Mouse (Mus musculus) heart, adult 11 months (tissue): ENCODE results near the gene Itpk1.
A peak's percentile ranks its signal among the peaks of the same experiment; 100 is the strongest.

Experiments used
- DNase-seq: peaks from one replicate; pipeline ENCODE4 v3.0.0; 2022

The Itpk1 gene

DNA sequence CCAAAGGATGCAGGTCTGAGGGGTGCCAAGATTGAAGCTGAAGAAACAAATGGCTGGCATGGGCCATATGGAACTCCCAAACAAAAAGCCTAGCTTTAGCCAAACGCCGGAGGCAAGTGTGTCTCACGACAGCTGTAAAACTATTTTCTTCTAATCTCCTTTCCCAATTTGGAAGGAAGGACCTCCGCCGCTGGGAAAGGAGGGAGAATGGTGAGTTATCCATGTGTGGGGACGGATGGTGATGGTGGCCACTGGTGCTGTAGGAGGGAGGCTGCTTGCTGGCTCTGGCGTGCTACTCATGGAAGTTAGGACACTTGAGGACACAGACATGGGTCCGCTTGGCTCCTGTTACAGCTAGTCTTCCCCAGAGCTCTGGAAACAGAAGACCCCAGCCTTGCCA is 164.5 kb downstream of the Itpk1 start:
- DNase-seq: no peak

DNA sequence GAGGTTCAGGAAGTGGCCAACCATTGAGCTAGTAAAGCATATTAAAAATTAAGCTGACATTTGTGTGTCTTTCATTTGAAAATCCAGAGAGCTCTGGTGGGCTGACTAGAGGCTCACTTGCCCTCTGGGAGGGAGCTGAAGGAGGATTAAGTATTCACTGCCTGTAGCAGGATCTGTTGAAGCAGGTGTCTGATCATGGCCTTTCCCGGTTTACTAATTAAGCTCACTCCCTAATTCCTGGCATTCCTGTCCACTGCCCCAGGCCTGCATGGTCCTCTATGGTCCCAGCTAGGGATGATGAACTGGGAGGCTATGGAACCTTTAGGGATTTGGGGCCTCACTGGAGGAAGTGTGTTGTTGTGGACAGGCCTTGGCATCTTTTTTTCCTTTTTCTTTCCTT is 168.9 kb downstream of the Itpk1 start:
- DNase-seq: no peak

DNA sequence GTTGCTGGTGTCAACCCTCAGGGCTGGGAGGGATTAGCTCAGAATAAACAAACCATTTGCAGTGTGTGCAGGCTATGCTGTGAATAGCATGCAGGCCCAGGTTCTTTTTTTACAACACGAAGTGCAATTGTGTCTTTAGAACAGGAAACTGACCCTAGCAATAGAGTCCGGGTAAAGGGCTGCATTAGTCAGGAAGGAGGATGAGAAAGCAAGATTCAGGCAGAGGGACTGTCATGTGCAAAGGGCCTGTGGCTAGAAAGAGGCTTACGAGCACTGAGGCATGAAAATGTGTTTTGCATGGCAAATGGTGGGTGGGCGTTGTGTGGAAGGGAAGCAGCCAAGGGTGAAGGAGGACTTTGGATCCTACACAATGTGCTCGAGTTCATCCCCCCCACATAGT is 176.7 kb downstream of the Itpk1 start:
- DNase-seq: no peak

DNA sequence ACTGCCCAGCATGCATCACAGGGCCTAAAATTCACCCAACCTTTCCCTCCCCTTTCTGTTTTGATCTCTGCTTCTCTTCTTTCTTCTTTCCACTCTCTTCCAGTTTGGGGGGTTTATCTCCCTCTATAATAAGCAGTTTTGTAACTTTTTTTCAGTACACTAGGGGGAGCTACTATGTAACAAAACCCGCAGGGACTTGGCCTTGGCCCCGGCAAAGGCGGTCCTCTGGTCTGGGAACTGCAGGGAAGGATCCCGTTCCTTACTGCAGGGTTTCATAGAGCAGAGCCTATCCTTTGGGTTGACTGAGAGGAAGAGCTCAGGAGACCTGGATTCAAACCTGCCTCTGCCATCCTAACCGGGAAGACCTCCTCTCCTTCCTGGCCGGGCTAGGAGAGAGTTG is 180.0 kb downstream of the Itpk1 start:
- DNase-seq: no peak

DNA sequence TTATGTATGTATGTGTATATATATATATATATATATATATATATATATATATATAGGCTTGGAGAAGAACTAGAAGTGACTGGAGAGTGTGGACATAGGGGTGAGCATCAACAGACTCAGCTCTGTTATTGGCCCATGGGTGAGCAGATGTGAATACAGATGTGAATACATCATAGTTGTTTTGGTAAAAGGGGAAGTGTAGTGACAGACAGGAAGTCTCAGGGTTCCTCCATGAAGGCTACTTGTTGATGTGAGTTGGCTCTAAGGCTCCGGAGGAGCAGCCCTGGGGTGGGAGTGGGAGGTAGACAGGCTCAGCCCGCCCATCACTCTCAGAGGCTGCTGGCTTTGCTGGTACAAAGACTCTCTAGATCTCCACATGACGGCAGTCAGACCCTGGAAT is 180.5 kb downstream of the Itpk1 start:
- peak; percentile 89 for DNase-seq

DNA sequence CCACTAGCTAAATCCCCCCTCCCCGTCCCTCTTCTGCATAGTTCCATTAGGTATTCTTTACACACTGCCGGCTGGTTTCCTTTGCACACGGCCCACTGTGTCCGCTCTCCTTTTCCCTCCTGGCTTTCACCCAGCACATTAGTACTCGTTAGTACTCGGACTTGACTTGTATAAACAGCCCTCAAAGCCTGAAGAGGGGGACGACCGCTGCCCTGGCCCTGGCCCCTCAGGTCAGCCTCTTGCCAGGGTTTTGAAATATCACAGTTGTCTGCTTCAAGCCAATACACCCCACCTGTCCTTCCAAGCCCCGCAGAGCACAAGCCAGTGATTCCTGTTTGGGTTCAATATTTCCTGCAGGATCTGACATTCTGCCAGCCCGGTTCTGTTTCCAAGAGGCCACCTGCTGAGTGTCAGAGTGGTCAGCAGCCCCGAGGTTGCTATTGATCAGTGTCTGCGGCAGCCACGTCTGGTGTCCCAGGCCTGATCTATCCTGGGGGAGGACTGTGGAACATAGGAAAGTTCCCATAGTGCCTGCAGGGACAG is 182.9 kb downstream of the Itpk1 start:
- DNase-seq: peak; percentile 96

DNA sequence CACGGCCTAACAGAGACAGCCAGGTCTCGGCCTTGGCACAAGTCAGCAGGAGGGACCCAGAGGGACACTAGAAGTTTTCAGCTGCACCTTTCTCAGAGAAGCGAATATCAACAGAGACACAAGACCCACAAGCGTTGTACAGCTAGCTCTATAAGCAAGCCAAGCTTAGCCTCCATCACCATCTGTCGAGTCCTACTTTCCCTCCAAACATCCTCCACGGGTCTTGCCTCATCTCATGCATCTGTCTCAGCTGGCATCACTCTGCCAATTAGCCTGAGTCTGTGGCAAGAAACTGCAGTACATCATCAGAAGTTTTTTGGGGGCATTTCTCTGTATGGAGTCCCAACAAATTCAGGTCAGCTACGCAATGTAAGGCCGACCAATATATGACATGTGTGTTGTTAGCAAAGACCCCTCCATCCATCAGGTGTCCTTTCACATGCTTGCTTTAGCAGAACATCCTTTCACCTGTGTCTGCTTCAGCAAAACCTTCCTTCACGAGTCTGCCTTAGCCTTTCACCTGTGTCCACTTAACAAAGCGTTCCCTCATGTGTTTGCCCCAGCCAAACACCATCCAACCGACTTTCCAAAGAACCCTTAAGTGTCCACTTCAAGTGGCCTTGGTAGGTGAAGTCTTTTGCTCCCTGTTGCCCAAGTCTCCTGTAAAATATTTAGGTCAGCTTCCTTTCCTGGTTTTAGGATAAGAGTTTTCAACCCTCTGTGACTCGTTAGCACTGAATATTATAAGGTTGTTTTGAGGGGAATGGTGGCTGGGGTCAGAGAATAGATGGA is 184.6 kb downstream of the Itpk1 start:
- DNase-seq: no peak
